Mouse (Mus musculus) heart, embryonic 13.5 days (tissue): Measurements from ENCODE around the gene Prpf18. TPM values are rescaled to one million over a fixed set of nuclear protein-coding genes. Genes with fewer than 3 reads are reported as not detected.
"Not testable (repeated sequence)": the region's sequence is repeated elsewhere in the genome, so short reads cannot be mapped to it uniquely, and the experiment has no call there.

ENCODE experiments used
- ATAC-seq: fragments of 200-750 bp; cut with Nextera tagmentation; 2 replicates; pipeline ENCODE4 v1.8.0; 2017; ENCODE audit warnings: moderate TSS enrichment; ENCODE audit not compliant: insufficient number of reproducible peaks, low FRiP score, low TSS enrichment; ENCODE audit errors: extremely low read depth
- H3K27ac ChIP-seq: fragments of 300-500 bp; sonication (generic); replicated peaks from 2 replicates; pipeline ENCODE4 v1.5.1; 2015; ENCODE audit warnings: moderate library complexity, mild to moderate bottlenecking, inconsistent platforms
- H3K27me3 ChIP-seq: fragments of 300-500 bp; sonication (generic); replicated peaks from 2 replicates; pipeline ENCODE4 v1.6.1; 2015; ENCODE audit warnings: mild to moderate bottlenecking, inconsistent platforms
- H3K36me3 ChIP-seq: fragments of 300-500 bp; sonication (generic); 2 replicates; pipeline ENCODE4 v1.6.1; 2015; ENCODE audit warnings: mild to moderate bottlenecking, inconsistent platforms
- H3K4me1 ChIP-seq: fragments of 300-500 bp; sonication (generic); 2 replicates; pipeline ENCODE4 v1.6.1; 2015; ENCODE audit warnings: inconsistent platforms
- H3K4me2 ChIP-seq: fragments of 300-500 bp; sonication (generic); 2 replicates; pipeline ENCODE4 v1.6.1; 2015; ENCODE audit warnings: inconsistent platforms, mild to moderate bottlenecking, moderate library complexity
- H3K4me3 ChIP-seq: fragments of 300-500 bp; sonication (generic); 2 replicates; pipeline ENCODE4 v1.5.1; 2015; ENCODE audit warnings: moderate library complexity, mild to moderate bottlenecking, inconsistent platforms
- H3K9ac ChIP-seq: fragments of 300-500 bp; sonication (generic); 2 replicates; pipeline ENCODE4 v1.6.1; 2015; ENCODE audit warnings: inconsistent platforms, mild to moderate bottlenecking, moderate library complexity
- H3K9me3 ChIP-seq: fragments of 300-500 bp; sonication (generic); 2 replicates; pipeline ENCODE4 v1.6.1; 2016; ENCODE audit warnings: inconsistent platforms
- WGBS: fragments of 180-500 bp; shearing (Covaris S2); methylation state at CpG from one replicate; pipeline ENCODE4 v1.1.7; 2015; ENCODE audit warnings: mixed read lengths; 5-methylcytosine and 5-hydroxymethylcytosine counted together
- polyA plus RNA-seq: library from polyadenylated mRNA; unstranded; fragments of >200 nt; fragmentation: Nextera tagmentation; extraction: Ambion mirVana; gene quantifications from 2 replicates; pipeline ENCODE4 v1.2.1, GENCODE M21; 2015

The Prpf18 gene
- polyA plus RNA-seq, 1 experiment from 2014 or later = 26.2 TPM

DNA sequence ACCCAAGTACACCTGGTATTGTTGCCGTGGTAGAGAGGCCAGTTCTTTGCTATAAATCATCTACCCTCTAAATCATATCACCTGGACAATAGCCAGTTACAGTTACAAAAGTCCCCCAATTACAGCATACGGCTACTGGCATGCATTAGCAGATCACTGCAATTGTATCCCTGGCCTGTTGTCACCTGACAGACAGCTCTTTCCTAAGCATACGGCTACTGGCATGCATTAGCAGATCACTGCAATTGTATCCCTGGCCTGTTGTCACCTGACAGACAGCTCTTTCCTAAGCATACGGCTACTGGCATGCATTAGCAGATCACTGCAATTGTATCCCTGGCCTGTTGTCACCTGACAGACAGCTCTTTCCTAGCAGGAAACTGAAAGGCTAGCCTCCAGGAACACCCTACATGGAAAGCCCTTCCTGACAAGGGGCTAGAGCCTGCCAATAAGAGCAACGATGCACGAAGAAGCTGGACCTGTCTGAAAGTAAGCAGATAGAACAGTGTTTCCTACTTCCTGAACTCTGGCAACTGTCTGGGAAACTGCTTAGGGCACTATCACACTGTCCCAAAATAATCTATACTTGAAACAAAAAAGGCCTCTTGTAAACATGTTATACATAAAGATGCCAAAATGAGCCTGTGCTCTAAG, 37.5 kb downstream of the Prpf18 start:
- H3K9me3 ChIP-seq, H3K4me2 ChIP-seq, H3K4me3 ChIP-seq, ATAC-seq, H3K27me3 ChIP-seq, H3K9ac ChIP-seq: not testable (repeated sequence)
- Histone ChIP-seq H3K4me1 (peaks cover 12% of the 10 kb centered on the region), H3K36me3 (peaks cover 46% of the 10 kb centered on the region), H3K27ac (peak overlapping the region; percentile 61; the same call in 1 of the 2 replicates)
- 37% methylated on average over 6 of the region's 6 CpGs for WGBS

DNA sequence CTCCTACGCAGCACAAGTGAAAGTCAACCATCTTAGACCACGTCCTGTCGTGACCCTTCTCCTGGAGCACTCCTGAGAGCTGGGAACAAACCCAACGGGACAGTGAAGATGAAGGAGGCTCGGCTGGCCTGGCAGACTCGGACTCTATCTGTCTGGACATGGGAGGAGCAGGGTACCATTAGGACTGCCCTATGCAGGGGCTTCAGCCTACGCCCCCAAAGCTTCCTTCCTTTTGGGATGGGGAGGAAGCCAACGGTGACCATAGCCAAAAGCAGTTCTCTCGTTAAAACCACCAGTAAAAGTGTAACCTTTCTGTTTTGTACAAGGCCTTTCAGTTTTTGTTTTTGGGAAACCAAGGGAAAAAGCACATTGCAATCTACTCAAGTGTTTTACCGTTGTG, 40.2 kb downstream of the Prpf18 start:
- Histone ChIP-seq H3K4me1 (peaks cover 12% of the 10 kb centered on the region), H3K9ac (no peak overlapping the region), H3K27ac (no peak overlapping the region), H3K9me3 (no peaks in the 10 kb centered on the region), H3K36me3 (peaks cover 73% of the 10 kb centered on the region), H3K4me3 (no peak overlapping the region), H3K4me2 (no peak overlapping the region), H3K27me3 (no peaks in the 10 kb centered on the region)
- WGBS = 87% methylated on average over 10 of the region's 10 CpGs
- ATAC-seq = no peak

DNA sequence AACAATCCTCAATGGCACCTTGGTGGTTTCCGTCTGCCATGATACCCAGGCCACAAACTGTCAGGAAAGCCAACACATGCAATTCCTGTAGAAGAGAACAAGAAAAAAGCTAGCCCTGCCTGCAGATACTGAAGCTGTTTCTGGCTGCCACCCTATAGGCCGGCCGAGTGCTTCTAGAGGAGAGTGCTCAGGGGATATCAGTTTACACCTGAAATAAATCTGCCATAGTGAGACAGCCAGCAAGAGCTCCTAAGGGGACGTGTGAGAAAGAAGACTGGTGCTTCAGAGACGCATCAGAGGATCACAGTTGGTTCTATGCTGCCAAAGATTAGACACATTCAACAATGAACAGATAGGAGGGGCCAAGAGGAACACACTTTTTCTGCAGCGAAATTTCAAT, 40.6 kb downstream of the Prpf18 start:
- Histone ChIP-seq H3K36me3 (peaks cover 77% of the 10 kb centered on the region), H3K9me3 (no peaks in the 10 kb centered on the region), H3K27ac (no peak overlapping the region), H3K27me3 (no peaks in the 10 kb centered on the region), H3K9ac (no peak overlapping the region), H3K4me1 (peaks cover 12% of the 10 kb centered on the region), H3K4me2 (no peak overlapping the region), H3K4me3 (no peak overlapping the region)
- no peak for ATAC-seq
- 74% methylated on average over 6 of the region's 6 CpGs for WGBS

DNA sequence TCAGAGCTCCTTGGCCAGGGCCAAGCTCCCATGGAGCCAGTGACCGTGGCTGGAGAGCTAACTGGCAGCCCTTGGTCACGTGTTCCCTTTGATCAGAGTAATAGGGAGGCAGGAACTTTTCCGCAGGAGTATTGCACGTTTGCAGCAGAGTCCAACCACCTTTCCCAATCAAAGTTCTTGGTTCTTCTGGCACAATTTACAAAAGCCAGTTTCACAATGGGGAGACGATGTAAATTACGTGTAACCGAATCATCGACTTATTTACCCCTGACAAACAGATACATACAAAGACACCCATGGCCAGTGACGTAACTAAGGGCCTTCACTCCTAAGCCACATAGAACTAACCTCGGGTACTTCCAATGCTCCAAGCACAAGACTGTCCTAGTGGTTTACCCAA, 42.5 kb downstream of the Prpf18 start:
- H3K27ac ChIP-seq = no peak overlapping the region
- H3K9me3 ChIP-seq = no peaks in the 10 kb centered on the region
- H3K36me3 ChIP-seq = peaks cover 95% of the 10 kb centered on the region
- H3K4me2 ChIP-seq = no peak overlapping the region
- no peaks in the 10 kb centered on the region for H3K27me3 ChIP-seq
- H3K4me3 ChIP-seq = no peak overlapping the region
- no peak overlapping the region for H3K9ac ChIP-seq
- peaks cover 4% of the 10 kb centered on the region for H3K4me1 ChIP-seq
- WGBS = 87% methylated on average over 10 of the region's 10 CpGs
- ATAC-seq = no peak

DNA sequence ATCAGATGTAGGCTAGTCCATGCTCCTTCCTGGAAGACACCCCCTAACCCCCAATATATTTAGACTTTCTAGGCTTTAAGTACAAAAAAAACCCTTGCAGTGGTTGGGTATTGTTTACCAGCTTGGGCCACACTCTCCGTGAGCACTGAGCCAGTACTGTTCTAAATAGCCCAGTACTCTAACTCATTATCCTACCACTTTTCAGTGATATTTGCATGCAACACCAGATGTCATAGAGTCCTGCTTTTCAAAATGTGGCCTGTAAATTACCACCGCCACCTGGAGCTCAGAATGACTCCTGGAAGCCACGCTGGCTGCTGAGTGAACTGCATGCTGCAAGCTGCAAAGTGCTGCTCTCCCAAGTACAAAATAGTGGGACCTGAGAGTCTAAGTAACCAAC, 43.7 kb downstream of the Prpf18 start:
- Histone ChIP-seq H3K4me2 (no peak overlapping the region), H3K27me3 (no peaks in the 10 kb centered on the region), H3K36me3 (peaks cover 98% of the 10 kb centered on the region), H3K4me1 (no peaks in the 10 kb centered on the region), H3K27ac (no peak overlapping the region), H3K4me3 (no peak overlapping the region), H3K9ac (no peak overlapping the region), H3K9me3 (no peaks in the 10 kb centered on the region)
- WGBS = 88% methylated on average over 3 of the region's 3 CpGs
- no peak for ATAC-seq

DNA sequence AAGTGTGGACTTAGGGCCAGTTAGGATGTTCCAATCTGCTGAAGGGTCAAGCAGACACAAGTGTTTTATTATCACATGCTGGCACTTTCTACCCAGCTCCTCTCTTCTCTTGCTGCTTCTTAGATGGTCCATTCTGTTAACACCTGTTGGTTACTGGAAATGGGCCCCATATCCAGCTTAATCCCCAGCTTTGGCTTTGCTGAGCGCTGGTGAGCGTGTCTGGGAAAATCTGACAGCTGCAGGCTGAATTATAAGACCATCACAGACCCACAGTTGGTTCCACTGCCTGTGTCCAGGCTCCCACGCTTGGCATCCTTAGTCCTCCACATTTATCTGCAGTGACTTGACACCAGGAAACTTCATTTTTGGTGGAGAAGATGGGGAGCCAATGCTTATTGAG, 45.4 kb downstream of the Prpf18 start:
- H3K27ac ChIP-seq = no peak overlapping the region
- 94% methylated on average over 3 of the region's 3 CpGs for WGBS
- ATAC-seq = no peak
- H3K4me3 ChIP-seq = no peak overlapping the region
- H3K4me2 ChIP-seq = no peak overlapping the region
- H3K36me3 ChIP-seq = peaks cover 98% of the 10 kb centered on the region
- no peaks in the 10 kb centered on the region for H3K27me3 ChIP-seq
- H3K9ac ChIP-seq = no peak overlapping the region
- no peaks in the 10 kb centered on the region for H3K9me3 ChIP-seq
- peaks cover 3% of the 10 kb centered on the region; the same call in 1 of the 2 replicates for H3K4me1 ChIP-seq

DNA sequence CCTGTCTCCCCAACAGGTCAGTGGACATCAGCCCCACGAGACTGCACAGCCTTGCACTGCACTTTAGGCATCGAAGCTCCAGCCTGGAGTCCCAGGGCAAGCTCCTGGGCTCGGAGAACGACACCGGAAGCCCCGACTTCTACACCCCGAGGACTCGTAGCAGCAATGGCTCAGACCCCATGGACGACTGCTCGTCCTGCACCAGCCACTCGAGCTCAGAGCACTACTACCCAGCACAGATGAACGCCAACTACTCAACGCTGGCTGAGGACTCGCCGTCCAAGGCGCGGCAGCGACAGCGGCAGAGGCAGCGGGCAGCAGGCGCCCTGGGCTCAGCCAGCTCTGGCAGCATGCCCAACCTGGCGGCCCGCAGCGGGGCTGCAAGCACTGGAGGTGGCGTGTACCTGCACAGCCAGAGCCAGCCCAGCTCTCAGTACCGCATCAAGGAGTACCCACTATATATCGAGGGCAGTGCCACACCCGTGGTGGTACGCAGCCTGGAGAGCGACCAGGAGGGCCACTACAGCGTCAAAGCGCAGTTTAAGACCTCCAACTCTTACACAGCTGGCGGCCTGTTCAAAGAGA, 48.5 kb downstream of the Prpf18 start:
- peaks cover 28% of the 10 kb centered on the region for H3K4me1 ChIP-seq
- peaks cover 82% of the 10 kb centered on the region for H3K36me3 ChIP-seq
- H3K4me2 ChIP-seq = no peak overlapping the region
- no peak overlapping the region for H3K27ac ChIP-seq
- no peaks in the 10 kb centered on the region for H3K27me3 ChIP-seq
- 77% methylated on average over 33 of the region's 33 CpGs for WGBS
- ATAC-seq = no peak
- no peak overlapping the region for H3K4me3 ChIP-seq
- H3K9me3 ChIP-seq = no peaks in the 10 kb centered on the region
- H3K9ac ChIP-seq = no peak overlapping the region

DNA sequence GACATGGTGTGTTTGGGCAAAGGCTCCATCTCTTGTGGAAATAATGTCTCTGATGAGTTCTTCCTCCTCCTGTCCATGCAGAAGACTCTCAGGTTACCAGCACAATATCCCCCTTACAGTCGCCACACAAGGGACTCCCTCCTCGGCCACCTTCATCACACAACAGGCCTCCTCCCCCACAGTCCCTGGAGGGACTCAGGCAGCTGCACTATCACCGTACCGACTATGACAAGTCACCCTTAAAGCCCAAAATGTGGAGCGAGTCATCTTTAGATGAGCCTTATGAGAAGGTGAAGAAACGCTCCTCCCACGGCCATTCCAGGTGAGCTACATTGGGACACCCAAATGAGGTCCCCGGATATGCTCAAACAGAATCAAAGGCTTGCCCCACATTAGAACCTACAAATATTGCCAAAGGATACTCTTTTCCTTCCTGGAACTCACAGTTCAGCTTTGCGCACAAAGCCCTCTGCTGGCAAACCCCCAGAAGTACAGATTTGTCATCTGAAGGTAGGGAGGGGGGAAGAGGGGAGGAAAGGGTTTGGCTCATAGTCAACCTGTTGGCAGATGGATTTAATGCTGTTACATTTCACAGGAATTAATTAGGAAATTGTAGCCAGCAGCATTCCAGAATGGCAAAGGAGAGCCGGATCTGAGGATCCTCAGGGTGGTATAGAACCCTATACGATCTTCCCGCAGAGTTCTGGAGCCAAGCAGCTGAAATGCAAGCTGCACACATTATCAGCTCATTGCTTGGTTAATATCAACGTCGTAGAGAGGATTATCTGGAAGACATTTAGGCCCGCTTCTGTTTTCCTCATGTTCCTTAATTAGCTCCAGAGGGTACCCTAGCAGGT, 50.7 kb downstream of the Prpf18 start:
- Histone ChIP-seq H3K4me1 (peaks cover 28% of the 10 kb centered on the region), H3K36me3 (peaks cover 82% of the 10 kb centered on the region), H3K9ac (no peak overlapping the region), H3K4me2 (no peak overlapping the region), H3K27ac (no peak overlapping the region; the same call in 1 of the 2 replicates), H3K27me3 (no peaks in the 10 kb centered on the region), H3K4me3 (no peak overlapping the region), H3K9me3 (no peaks in the 10 kb centered on the region)
- no peak for ATAC-seq
- 37% methylated on average over 15 of the region's 15 CpGs for WGBS

DNA sequence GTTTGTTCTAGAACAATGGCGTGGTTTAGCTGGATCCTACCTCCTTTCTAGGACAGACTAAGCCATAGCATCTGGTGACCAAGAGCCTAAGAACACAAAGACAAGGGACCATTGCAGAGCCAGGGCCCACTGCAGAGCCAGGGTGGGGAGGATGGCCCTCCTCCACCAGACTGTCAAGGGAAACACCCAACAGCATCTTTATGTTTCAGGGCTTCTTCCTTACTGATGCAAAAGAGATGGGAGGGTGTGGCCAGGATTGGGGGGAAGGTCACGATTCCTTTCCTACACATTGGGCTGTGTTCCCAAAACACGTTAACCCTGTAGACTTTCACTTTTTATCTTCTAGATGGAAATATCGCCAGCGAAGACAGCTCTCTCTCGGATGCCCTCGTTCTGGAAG, 54.9 kb downstream of the Prpf18 start:
- Histone ChIP-seq H3K27ac (no peak overlapping the region), H3K9me3 (no peaks in the 10 kb centered on the region), H3K9ac (no peak overlapping the region), H3K4me2 (no peak overlapping the region), H3K36me3 (peaks cover 83% of the 10 kb centered on the region), H3K27me3 (no peaks in the 10 kb centered on the region), H3K4me1 (peaks cover 48% of the 10 kb centered on the region), H3K4me3 (no peak overlapping the region)
- no peak for ATAC-seq
- WGBS = 90% methylated on average over 7 of the region's 7 CpGs

DNA sequence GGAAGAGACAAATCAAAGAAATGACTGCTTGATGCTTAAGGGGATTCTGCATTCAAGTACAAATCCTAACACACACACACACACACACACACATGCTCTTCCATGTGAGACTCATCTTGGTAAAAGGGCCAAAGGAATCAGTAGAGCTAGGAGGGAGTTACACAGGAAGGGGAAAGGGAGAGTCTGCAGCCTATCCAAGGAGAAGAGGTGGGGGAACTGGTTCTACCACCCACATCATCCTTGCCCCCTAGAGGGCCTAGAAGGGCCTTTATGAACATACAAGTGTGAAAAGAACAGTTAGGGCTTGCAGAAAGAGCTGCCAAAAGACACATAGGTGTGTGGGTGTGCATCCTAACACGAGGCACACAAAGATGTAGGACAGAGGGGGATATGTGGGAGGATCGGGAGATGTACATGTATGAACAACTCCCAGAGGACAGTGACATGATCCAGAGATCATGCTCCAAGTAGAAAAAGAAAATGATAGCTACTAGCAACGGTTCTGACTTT, 58.0 kb downstream of the Prpf18 start:
- Histone ChIP-seq H3K27ac (0 out of 2 replicates have a peak overlapping the region, but pooled peaks have one; percentile 62), H3K9ac (no peak overlapping the region), H3K36me3 (peaks cover 100% of the 10 kb centered on the region), H3K9me3 (no peaks in the 10 kb centered on the region), H3K4me2 (no peak overlapping the region), H3K27me3 (no peaks in the 10 kb centered on the region), H3K4me1 (peaks cover 26% of the 10 kb centered on the region), H3K4me3 (no peak overlapping the region)
- WGBS = 81% methylated on average over 3 of the region's 3 CpGs
- no peak for ATAC-seq

DNA sequence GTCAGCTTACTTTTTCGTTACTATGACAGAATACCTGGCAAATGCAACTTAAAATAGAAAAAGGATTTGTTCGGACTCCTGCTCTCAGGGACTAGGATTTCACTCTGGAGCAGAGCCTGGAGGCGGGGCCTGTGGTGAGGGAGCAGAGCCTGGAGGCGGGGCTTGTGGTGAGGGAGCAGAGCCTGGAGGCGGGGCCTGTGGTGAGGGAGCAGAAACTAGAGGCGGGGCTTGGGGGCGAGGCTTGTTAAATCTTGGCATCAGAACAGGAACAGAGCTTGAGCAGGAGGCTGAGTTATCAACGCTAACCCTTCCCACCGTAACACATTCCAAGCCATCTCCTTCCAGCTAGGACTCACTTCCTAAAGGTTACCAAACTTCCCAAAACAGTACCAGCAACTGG, 58.5 kb downstream of the Prpf18 start:
- H3K9ac ChIP-seq = no peak overlapping the region
- peaks cover 100% of the 10 kb centered on the region for H3K36me3 ChIP-seq
- ATAC-seq = peak; percentile 68
- no peak overlapping the region for H3K4me3 ChIP-seq
- no peak overlapping the region for H3K4me2 ChIP-seq
- H3K9me3 ChIP-seq = no peaks in the 10 kb centered on the region
- H3K27me3 ChIP-seq = no peaks in the 10 kb centered on the region
- H3K27ac ChIP-seq = peak overlapping the region; percentile 62
- 23% methylated on average over 9 of the region's 9 CpGs for WGBS
- peaks cover 31% of the 10 kb centered on the region for H3K4me1 ChIP-seq
